Mouse (Mus musculus): ENCODE measurements around the gene Hoxd3.

Gene Hoxd3

DNA sequence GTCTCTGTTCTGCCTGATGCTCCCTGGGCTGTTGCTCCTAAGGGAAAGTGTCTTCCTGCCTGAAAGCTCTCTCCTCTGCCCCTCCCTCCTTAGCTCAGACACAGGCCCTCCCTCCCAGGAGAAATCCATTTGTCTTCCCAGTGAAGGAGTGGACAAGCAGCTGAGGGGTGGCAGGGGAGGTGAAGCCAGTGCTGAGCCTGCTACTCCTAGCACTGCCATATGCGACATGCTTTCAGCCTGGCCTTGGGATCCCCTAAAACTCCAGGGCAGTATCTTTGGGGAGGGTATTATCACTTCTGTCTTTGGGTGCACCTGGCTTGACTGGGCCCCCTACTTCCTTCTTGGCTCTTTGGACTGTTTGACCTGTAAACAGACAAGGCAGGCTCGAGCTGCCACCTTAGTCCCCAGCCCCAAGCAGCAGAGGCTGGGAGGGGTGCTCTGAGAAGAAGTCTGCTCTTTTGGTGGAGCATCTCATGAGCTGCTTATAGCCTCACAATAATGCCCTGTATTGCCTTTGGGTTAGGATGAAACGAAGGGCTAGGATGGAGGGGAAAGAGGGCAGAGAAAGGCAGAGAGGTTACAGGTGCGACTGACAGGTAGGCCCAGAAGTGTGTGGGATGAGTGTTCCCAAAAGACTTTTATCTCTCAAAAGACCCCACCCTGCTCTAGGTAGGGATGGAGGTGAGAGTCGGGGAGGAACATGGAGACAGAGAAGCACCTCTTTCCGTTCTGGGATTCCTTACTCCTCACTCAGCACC is 34.0 kb downstream of the Hoxd3 start:
- peak; percentile 81 for DNase-seq (ENCODE audit: low spot score)

DNA sequence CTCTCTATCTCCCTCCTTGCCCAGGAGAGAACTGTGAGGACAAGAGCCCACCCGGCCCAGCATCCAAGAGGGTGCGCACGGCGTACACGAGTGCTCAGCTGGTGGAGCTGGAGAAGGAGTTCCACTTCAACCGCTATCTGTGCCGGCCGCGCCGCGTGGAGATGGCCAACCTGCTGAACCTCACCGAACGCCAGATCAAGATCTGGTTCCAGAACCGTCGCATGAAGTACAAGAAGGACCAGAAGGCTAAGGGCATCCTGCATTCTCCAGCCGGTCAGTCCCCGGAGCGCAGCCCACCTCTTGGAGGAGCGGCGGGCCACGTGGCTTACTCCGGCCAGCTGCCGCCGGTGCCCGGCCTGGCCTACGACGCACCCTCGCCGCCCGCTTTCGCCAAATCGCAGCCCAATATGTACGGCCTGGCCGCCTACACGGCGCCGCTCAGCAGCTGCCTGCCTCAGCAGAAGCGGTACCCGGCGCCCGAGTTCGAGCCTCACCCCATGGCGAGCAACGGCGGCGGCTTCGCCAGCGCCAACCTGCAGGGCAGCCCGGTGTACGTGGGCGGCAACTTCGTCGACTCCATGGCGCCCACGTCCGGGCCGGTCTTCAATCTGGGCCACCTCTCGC is 34.7 kb downstream of the Hoxd3 start:
- peak; percentile 51 for DNase-seq (ENCODE audit: low spot score)

DNA sequence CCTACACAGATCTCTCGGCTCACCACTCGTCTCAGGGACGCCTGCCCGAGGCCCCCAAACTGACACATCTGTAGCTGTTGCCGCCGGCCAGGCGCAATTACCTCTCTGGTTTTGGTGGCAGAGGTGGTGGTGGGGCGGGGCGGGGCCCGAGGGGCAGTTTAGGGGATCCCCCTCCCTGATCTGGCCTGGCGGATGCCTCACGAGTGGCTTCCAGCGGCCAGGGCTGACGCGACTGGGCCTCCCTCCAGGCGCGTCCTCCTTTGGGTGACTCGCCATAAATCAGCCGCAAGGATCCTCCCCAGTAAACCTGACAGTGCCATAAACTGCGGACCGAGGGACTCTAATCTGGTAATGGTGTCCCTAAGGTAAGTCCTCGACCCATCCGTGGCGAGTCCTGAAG is 35.3 kb downstream of the Hoxd3 start:
- no peak for DNase-seq (ENCODE audit: low spot score)

DNA sequence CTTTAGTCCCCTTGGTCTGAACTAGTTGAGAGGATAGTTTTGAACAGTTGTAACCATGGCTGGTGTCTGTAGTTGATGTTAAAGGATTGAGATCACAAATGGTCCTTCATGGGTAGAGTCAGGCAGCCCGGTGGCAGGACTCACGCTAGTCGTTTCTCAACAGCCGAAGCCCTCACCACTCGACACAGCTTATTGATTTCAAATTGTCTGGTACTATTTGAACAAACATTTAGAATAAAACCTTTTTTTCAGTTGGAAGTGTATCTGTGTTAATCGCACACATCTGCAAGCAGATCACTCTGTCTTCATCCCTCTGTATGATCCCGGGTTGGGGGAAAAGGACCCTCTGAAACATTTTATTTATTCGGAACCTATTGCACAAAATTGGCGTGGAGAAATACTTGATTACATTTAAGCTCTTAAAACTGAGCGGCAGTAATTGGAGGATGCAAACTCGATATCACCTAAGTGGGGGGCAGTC is 36.0 kb downstream of the Hoxd3 start:
- peak; percentile 69 for DNase-seq (ENCODE audit: low spot score)

DNA sequence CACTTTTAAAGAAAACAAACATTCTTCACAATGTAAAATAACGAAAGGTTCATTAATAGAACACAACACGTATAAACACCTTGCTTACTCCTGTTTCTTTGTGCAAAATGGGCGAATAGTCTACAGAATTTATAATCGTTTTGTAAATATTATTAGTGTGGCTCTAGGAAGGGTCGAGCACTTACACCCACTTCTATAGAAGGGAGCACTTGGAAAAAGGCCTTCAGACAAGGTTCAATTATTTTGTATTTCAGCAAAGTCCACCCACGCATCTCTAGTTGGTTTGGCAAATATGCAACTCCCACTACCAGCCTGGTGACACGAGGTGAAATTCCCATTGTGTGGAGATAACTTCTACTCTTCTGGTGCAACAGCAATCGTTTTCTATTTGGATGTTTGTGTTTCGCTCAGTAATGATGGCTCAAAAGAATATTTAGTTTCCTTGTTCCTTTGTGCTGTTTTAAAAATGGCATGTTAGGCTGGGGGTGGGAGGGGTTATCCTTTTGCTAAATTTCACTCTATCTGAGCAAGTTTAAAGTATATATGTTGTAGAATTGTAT is 36.8 kb downstream of the Hoxd3 start:
- peak; percentile 56 for DNase-seq (ENCODE audit: low spot score)

DNA sequence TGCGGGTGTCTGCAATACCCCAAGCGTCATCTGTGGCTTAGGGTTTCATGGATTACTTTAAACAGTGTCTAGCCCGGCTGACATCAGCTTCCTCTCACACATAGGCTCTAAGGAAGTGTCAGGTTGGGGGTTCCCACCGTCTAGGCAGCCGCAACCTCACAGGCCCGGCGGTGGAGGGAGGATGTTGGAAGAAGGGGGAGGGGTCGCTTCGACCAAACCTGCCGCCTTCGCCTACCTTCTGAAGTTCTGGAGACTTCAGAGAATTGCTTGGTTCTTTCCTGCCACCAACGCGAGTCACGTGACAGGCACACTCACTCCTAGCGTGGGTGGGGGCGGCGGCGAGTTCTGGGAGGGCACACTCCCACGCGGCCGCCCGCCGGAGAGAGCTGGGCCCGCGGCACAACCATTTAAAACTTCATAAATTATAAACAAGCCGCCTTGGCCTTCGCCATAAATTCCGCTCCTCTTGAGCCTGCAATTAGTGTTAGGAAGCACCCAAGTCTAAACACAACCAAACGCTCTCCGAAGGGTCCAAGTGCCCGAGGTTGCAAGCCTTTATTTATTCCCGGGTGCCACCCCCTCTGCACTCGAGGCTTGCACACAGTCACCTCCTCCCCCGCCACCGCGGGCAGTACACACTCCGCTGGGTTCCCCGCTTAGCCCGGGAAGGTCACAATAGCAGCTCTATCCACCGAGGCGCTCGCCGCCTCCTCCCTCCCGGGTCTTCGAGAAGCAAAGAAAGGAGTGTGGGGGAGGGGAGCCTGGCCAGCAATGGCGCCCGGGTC is 37.8 kb downstream of the Hoxd3 start:
- DNase-seq (ENCODE audit: low spot score): peak; percentile 92

DNA sequence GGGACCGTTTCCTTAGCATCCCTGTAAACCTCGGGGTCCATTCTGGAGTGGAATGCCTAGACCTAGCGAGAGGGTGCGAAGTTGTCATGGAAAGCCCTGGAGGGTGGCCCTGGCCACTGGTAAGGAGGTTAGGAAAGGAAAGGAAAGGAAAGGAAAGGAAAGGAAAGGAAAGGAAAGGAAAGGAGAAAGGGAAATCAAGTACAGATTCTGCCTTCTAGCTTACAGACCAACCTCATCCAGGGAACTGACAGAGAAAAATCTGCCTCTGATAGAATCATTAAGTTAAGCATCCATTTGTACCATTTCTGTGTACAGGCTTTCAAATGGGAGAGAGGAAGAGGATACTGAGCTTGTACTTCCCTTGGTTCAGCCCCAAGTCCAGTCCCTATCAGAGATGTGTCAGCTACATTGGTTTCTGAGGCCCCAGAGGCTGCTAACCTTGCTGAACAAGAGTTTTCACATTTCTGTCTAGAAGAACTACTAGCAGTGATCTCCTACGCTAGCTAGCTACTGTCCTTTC is 39.1 kb downstream of the Hoxd3 start:
- DNase-seq (ENCODE audit: low spot score): peak; percentile 23

DNA sequence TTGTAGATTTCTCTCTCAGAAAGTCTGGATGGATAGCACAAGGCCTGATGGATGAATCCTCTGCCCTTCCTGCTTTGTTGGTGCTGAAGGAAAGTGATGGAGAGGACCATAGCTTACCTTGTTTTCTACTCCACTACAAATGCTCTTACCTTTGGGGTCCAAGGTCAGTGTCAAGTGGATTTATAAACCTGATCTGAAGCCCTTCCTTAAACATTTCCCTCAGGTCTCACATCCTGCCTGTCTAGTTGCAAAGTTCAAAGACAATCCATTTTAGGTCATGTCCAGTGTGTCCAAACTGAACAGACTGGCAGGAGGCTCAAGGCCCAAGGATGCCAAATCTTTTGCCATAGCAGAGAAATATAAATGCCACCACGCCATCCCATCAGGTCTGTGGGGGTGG is 40.1 kb downstream of the Hoxd3 start:
- peak; percentile 20 for DNase-seq (ENCODE audit: low spot score)

DNA sequence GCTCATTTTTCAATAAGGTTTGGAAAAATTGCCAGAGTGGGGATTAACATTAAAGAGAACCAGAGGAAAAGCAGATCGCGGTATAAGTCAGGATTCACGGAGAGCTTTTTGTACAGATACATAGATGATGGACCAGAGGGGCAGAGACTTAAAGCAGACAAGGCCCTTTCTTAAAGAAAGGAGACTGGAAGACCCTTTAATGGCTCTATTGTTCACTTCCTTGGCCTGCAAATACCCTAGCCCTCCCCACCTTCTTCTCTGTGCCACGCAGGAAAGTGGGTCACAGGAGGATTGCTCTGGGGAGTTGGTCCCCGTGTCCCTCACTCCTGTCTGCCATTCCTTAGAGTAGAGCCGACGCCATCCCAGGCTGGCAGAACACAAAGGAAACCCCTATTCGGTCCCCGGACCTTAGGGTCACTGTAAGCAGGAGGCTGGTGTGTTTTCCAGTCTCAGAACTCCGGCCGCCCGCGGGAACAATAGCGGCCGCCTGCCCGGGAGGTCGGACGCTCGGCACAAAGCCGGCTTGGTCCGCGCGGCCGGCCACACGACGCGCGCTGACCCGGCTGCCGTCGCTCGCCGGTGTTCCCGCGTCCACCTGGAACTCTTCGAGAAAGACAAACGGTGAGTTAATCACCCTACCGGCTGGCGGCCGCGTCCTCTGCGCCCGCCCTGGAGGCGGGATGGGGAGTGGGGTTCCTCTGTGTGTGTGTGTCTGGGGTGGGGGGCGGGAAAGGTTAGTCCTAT is 40.9 kb downstream of the Hoxd3 start:
- peak; percentile 84 for DNase-seq (ENCODE audit: low spot score)

DNA sequence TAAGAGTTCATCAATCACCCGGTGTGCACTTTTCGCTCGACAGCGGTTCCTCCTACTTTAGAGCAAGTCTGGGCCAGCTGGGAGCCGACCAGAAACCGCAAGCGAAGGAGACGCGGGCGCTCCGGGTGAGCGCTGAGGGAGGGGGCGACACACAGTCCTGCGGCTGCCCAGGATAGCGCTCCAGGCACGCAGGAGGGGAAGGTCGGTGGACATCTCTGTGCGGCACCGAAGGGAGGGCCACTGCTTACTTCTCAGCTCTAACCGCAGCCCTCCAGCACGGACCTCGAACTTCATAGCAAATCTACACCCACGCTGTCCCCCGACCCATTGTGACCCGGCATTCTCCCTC is 41.4 kb downstream of the Hoxd3 start:
- DNase-seq (ENCODE audit: low spot score): no peak

DNA sequence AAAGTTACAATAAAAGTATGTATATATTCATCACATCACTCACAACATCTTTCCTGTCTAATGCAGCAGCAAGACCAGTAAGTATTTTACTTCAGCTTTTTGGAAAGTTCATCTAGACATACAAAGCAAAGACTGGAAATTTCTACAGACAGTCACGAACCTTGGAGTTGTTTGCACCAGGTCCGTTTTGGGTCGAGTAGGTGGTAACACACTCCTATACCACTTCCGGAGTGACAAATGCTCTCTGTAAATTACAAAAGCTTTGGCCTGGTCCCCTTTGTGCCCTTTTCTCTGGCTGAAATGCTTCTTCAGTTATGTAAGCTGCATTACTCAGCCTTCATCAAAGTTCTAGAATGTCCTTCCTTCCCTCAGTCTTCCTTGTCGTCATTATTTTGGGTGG is 42.0 kb downstream of the Hoxd3 start:
- DNase-seq (ENCODE audit: low spot score): no peak

DNA sequence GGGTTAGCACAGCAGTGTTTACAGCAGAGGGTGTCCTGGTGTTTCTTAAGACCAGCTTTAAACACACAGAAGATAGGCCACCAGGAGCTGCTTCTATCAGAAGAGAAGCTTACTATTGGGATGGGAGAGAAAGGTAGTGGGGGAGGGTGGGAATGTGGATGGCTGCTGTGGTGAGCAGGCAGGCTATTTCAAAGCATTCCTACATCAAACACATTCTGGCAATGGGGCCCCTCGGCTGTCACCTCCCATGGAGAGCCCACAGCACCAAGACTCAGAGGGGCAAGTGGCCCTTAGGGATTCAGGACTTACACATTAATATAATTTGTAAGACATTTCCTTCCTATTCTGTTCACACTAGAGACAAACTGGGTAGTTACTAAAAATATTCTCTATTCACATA is 48.4 kb downstream of the Hoxd3 start:
- peak; percentile 45 for DNase-seq (ENCODE audit: low spot score)

DNA sequence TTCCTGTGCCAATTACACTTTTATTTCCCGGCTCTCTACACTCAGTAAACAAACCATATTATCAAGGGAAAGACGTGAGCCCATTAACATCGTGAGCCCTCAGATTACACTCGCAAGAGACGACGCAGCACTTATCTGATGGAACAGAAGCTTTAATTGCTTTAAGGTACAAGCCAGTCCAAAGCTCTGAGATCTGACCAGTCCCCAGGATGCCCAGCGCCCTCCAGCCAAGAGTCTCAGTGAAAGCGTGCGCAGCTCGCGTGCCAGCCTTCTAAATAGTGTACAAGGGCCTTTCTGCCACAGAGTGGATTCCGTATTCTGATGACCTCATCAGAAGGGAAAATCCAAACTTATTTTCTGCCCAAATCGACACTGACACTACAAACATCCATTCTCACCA is 50.2 kb downstream of the Hoxd3 start:
- no peak for DNase-seq (ENCODE audit: low spot score)

DNA sequence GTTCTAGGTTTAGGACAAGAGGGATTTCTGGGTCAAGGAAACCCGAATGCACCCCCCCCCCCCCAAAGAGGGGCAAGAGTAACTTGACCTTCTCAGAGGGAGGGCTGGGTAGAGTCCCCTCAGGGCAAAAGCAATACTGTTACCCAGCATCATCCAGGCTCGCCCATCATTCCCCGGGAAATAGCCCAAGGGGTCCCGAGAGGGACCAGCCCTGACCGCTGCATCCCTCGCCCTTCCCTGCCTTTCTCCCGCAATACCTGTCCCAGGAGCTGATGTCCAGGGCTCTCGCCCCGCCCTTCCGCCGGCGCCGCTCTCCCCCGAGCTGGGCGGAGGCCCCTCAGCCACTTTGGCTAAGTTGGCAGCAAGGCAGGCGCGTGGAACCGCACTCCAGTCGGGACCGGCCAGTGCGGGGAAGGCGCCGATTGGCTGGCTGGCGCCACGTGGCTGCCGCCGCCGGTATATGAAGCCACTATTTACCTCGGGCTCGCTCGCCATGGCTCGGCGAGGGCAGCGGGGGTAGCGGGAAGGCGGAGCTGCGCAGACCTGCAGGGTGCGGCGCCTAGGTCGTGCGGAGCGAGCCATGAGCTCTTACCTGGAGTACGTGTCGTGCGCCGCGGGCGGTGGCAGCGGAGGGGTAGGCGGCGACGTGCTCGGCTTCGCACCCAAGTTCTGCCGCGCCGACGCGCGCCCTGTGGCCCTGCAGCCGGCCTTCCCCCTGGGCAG is 51.0 kb downstream of the Hoxd3 start, which contains the start of gene Hoxd1:
Hoxd1 (plus strand) TSS at position 459 of the 723 bp plus-strand sequence.
- DNase-seq (ENCODE audit: low spot score): peak; percentile 82

DNA sequence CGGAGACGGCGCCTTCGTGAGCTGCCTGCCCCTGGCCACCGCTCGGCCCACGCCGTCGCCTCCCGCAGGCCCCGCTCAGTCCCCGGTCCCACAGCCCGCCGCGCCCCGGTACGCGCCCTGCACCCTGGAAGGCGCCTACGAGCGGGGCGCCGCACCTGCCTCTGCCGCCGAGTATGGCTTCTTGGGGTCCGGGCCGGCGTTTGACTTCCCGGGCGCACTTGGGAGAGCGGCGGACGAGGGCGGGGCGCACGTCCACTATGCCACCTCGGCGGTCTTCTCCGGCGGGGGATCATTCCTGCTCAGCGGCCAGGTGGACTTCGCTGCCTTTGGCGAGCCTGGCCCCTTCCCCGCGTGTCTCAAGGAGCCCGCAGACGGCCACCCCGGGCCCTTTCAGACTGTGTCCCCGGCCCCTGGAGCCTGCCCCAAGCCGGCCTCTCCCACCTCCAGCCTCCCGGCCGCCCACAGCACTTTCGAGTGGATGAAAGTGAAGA is 51.6 kb downstream of the Hoxd3 start:
- no peak for DNase-seq (ENCODE audit: low spot score)

DNA sequence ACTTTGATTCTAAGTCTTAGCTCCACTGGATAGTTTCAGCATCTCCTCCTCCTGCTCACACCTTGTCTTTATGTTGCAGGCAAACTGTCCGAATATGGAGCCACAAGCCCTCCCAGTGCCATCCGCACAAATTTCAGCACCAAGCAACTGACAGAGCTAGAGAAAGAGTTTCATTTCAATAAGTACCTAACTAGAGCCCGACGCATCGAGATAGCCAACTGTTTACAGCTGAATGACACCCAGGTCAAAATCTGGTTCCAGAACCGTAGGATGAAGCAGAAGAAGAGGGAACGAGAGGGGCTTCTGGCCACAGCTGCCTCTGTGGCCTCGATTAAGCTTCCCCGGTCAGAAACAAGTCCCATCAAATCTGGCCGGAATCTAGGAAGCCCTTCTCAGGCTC is 52.2 kb downstream of the Hoxd3 start:
- DNase-seq (ENCODE audit: low spot score): peak; percentile 42

DNA sequence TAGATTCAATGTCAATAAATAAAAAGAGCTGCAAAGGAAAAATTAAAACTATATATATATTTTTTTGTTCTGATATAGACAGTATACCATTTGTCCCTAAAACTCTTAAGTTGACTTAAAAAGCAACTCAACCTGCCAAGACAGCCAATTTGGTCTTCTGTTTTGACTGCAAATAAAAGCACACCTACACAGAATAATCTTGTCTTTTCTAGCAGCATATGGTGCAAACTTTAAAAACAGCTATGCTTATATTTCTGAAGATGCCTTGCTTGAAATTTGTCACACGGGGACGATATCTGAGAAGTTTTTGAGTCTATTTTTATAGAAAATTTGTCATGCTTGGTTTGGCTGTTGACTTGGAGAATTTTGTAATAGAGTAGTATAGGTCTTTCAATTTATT is 62.6 kb downstream of the Hoxd3 start:
- DNase-seq (ENCODE audit: low spot score): no peak

DNA sequence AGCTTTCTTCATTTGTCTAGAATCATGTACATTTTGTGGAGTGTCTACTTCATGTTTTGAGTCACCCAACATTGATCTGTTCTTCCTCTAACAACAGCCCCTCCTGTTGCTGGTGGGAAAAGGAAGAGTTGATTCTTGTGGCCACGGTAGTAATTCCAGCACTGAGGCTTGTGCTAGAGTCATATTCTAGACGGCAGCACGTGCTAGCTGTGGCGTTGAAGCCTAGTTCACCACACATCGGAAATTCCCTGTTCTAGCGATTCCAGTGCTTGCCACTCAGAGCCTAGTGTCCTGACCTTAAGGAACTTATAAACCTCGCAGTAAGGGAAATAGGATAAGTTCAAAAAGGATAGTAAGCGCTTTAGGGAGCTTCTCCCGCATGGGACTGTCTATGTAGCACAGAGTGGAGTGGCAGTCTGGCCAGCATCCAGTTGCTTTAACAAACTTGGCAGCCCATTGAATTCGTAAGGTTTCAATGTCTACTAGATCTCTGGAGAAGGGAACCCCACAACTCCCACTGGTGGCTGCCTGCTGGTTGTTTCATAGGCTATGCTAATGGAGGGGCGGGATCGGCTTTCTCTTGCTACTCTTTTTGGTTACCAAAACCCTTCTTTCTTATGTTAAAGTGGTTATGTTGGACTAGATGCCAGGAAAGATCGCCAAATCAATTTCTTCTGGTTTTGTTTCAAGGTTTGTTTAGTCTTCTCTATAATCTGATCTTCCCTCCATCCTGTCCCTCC is 66.0 kb downstream of the Hoxd3 start:
- DNase-seq (ENCODE audit: low spot score): no peak

DNA sequence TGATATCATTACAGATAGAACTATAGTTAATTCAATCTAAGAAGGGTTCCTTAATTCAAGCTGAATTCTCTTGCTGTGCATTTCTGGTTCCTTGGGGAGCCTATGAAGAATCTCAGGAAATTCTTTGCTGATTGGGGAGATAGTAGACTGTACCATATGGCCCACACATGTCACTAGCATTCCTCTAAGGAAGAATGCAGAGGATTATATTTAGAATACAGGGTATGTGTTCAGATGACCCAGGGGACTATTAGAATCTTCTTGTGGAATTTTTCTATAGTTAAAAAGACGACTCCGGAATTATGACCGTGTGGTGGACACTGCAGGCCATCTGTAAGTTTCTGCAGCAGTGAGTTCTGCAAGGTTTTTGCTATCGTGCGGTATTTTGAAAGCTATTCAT is 69.7 kb downstream of the Hoxd3 start:
- DNase-seq (ENCODE audit: low spot score): no peak

DNA sequence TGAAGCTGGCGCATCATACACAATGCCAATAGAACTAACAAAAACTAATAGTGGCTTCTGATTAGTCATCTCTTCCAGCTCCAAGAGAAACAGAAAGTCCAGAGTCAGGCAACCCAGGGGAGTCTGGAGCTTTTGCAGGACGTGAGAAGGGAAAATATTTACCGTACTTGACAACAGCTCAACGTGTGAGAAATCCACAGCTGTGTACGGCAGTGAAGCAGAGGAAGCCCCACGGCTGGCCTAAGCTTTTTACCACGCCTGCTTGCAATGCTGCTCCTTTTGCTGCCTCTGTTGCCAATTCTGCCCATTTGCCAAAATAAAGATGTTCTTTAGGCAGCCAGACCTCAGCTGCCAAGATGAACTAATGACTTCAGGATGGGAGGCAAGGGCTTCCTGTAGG is 83.8 kb downstream of the Hoxd3 start:
- peak; percentile 19 for DNase-seq (ENCODE audit: low spot score)

Data from embryo, embryonic 10.5 days (tissue).